Mouse (Mus musculus) limb, embryonic 13.5 days (tissue): ENCODE data around the gene Dock10. TPM values are rescaled to one million over a fixed set of nuclear protein-coding genes. Genes with fewer than 3 reads are reported as not detected.
"Not testable (repeated sequence)": the region's sequence is repeated elsewhere in the genome, so short reads cannot be mapped to it uniquely, and the experiment has no call there.

Experiments
- ATAC-seq: fragments of 200-750 bp; cut with Nextera tagmentation; 2 replicates; pipeline ENCODE4 v1.8.0; 2017; ENCODE audit warnings: low read depth, moderate number of reproducible peaks, moderate TSS enrichment; ENCODE audit not compliant: low FRiP score
- H3K27ac ChIP-seq: fragments of 300-500 bp; sonication (generic); 2 replicates; pipeline ENCODE4 v1.5.1; 2015; ENCODE audit warnings: inconsistent platforms, mild to moderate bottlenecking, moderate library complexity
- H3K27me3 ChIP-seq: fragments of 300-500 bp; sonication (generic); 2 replicates; pipeline ENCODE4 v1.6.1; 2015; ENCODE audit warnings: mild to moderate bottlenecking, inconsistent platforms
- H3K36me3 ChIP-seq: fragments of 300-500 bp; sonication (generic); 2 replicates; pipeline ENCODE4 v1.6.1; 2015; ENCODE audit warnings: inconsistent platforms, mild to moderate bottlenecking, moderate library complexity
- H3K4me1 ChIP-seq: fragments of 300-500 bp; sonication (generic); 2 replicates; pipeline ENCODE4 v1.6.1; 2015; ENCODE audit warnings: inconsistent platforms
- H3K4me2 ChIP-seq: fragments of 300-500 bp; sonication (generic); replicated peaks from 2 replicates; pipeline ENCODE4 v1.6.1; 2015; ENCODE audit warnings: inconsistent platforms, mild to moderate bottlenecking, moderate library complexity
- H3K4me3 ChIP-seq: fragments of 300-500 bp; sonication (generic); 2 replicates; pipeline ENCODE4 v1.5.1; 2015; ENCODE audit warnings: moderate library complexity, mild to moderate bottlenecking, inconsistent platforms
- H3K9ac ChIP-seq: fragments of 300-500 bp; sonication (generic); 2 replicates; pipeline ENCODE4 v1.6.1; 2015; ENCODE audit warnings: mild to moderate bottlenecking, inconsistent platforms
- H3K9me3 ChIP-seq: fragments of 300-500 bp; sonication (generic); 2 replicates; pipeline ENCODE4 v1.6.1; 2016; ENCODE audit warnings: inconsistent platforms
- WGBS: fragments of 180-500 bp; shearing (Covaris S2); methylation state at CpG from one replicate; pipeline ENCODE4 v1.1.7; 2015; 5-methylcytosine and 5-hydroxymethylcytosine counted together
- polyA plus RNA-seq: library from polyadenylated mRNA; unstranded; fragments of >200 nt; fragmentation: Nextera tagmentation; extraction: Ambion mirVana; gene quantifications from 2 replicates; pipeline ENCODE4 v1.2.1, GENCODE M21; 2015

Gene Dock10
- polyA plus RNA-seq, 1 experiment from 2014 or later, result 4.4 TPM

- 63% methylated on average over 7 of the region's 7 CpGs for WGBS
- no peak overlapping the region for H3K4me2 ChIP-seq
- no peaks in the 10 kb centered on the region for H3K36me3 ChIP-seq
- H3K27ac ChIP-seq, result no peak overlapping the region
- H3K4me1 ChIP-seq, result peaks cover 12% of the 10 kb centered on the region
- no peaks in the 10 kb centered on the region for H3K9me3 ChIP-seq
- peaks cover 30% of the 10 kb centered on the region for H3K27me3 ChIP-seq
- no peak overlapping the region for H3K4me3 ChIP-seq
- no peak for ATAC-seq
- no peak overlapping the region for H3K9ac ChIP-seq
These were observed 2.8 kb downstream of the Dock10 start for GRCm38 (mm10) chr1:80755296-80756059.

- H3K36me3 ChIP-seq, H3K4me2 ChIP-seq, H3K9ac ChIP-seq, H3K4me3 ChIP-seq, H3K27ac ChIP-seq, H3K27me3 ChIP-seq, ATAC-seq, H3K4me1 ChIP-seq, H3K9me3 ChIP-seq: not testable (repeated sequence)
- WGBS, result 95% methylated on average over 2 of the region's 2 CpGs
These were observed 9.2 kb downstream of the Dock10 start for GRCm38 (mm10) chr1:80749122-80749521.

- Histone ChIP-seq H3K9me3 (no peaks in the 10 kb centered on the region), H3K9ac (no peak overlapping the region), H3K27ac (no peak overlapping the region), H3K4me3 (no peak overlapping the region), H3K27me3 (no peaks in the 10 kb centered on the region), H3K4me1 (no peaks in the 10 kb centered on the region), H3K36me3 (no peaks in the 10 kb centered on the region), H3K4me2 (no peak overlapping the region)
- WGBS, result 72% methylated on average over 2 of the region's 2 CpGs
- ATAC-seq, result no peak
These were observed 11.4 kb downstream of the Dock10 start for GRCm38 (mm10) chr1:80746691-80747463.

- H3K4me1 ChIP-seq, result no peaks in the 10 kb centered on the region
- no peak overlapping the region for H3K27ac ChIP-seq
- WGBS, result 75% methylated on average over 6 of the region's 6 CpGs
- no peaks in the 10 kb centered on the region for H3K36me3 ChIP-seq
- H3K4me3 ChIP-seq, result no peak overlapping the region
- no peak overlapping the region for H3K4me2 ChIP-seq
- H3K9me3 ChIP-seq, result no peaks in the 10 kb centered on the region
- no peaks in the 10 kb centered on the region for H3K27me3 ChIP-seq
- ATAC-seq, result no peak
- no peak overlapping the region for H3K9ac ChIP-seq
These were observed 12.1 kb downstream of the Dock10 start for GRCm38 (mm10) chr1:80746195-80746594.

GRCm38 (mm10) chr1:80739472-80739871, 18.9 kb downstream of the Dock10 start:
- Histone ChIP-seq H3K4me2 (no peak overlapping the region), H3K4me3 (no peak overlapping the region), H3K27ac (no peak overlapping the region), H3K4me1 (no peaks in the 10 kb centered on the region), H3K27me3 (no peaks in the 10 kb centered on the region), H3K9me3 (no peaks in the 10 kb centered on the region), H3K9ac (no peak overlapping the region), H3K36me3 (no peaks in the 10 kb centered on the region)
- WGBS, result 47% methylated on average over 1 of the region's 1 CpGs
- ATAC-seq, result no peak

GRCm38 (mm10) chr1:80737812-80738391, 20.4 kb downstream of the Dock10 start:
- Histone ChIP-seq H3K27ac (no peak overlapping the region), H3K4me3 (no peak overlapping the region), H3K27me3 (no peaks in the 10 kb centered on the region), H3K9me3 (no peaks in the 10 kb centered on the region), H3K4me1 (no peaks in the 10 kb centered on the region), H3K4me2 (no peak overlapping the region), H3K36me3 (no peaks in the 10 kb centered on the region), H3K9ac (no peak overlapping the region)
- 62% methylated on average over 5 of the region's 5 CpGs for WGBS
- no peak for ATAC-seq

GRCm38 (mm10) chr1:80730582-80730981, 27.7 kb downstream of the Dock10 start:
- ATAC-seq, result no peak
- no peaks in the 10 kb centered on the region for H3K36me3 ChIP-seq
- H3K4me1 ChIP-seq, result 0 out of 2 replicates have a peak, but pooled peaks cover 7% of the 10 kb centered on the region
- no peak overlapping the region for H3K4me2 ChIP-seq
- no peak overlapping the region for H3K9ac ChIP-seq
- no peak overlapping the region for H3K4me3 ChIP-seq
- no peak overlapping the region for H3K27ac ChIP-seq
- no peaks in the 10 kb centered on the region for H3K9me3 ChIP-seq
- no peaks in the 10 kb centered on the region for H3K27me3 ChIP-seq
- 74% methylated on average over 5 of the region's 5 CpGs for WGBS

GRCm38 (mm10) chr1:80730174-80730573, 28.2 kb downstream of the Dock10 start:
- no peak overlapping the region for H3K27ac ChIP-seq
- 78% methylated on average over 4 of the region's 4 CpGs for WGBS
- H3K4me3 ChIP-seq, result no peak overlapping the region
- 0 out of 2 replicates have a peak, but pooled peaks cover 7% of the 10 kb centered on the region for H3K4me1 ChIP-seq
- no peak overlapping the region for H3K9ac ChIP-seq
- H3K9me3 ChIP-seq, result no peaks in the 10 kb centered on the region
- no peaks in the 10 kb centered on the region for H3K27me3 ChIP-seq
- H3K4me2 ChIP-seq, result no peak overlapping the region
- H3K36me3 ChIP-seq, result no peaks in the 10 kb centered on the region
- no peak for ATAC-seq

- no peak overlapping the region for H3K9ac ChIP-seq
- no peaks in the 10 kb centered on the region for H3K9me3 ChIP-seq
- ATAC-seq, result no peak
- H3K4me3 ChIP-seq, result no peak overlapping the region
- H3K36me3 ChIP-seq, result no peaks in the 10 kb centered on the region
- H3K4me1 ChIP-seq, result 0 out of 2 replicates have a peak, but pooled peaks cover 7% of the 10 kb centered on the region
- H3K27me3 ChIP-seq, result no peaks in the 10 kb centered on the region
- no peak overlapping the region for H3K27ac ChIP-seq
- no peak overlapping the region for H3K4me2 ChIP-seq
- 56% methylated on average over 1 of the region's 1 CpGs for WGBS
These were observed 30.1 kb downstream of the Dock10 start for GRCm38 (mm10) chr1:80728183-80728582.

- Histone ChIP-seq H3K27ac (no peak overlapping the region), H3K4me2 (no peak overlapping the region), H3K4me1 (0 out of 2 replicates have a peak, but pooled peaks cover 7% of the 10 kb centered on the region), H3K27me3 (no peaks in the 10 kb centered on the region), H3K4me3 (no peak overlapping the region), H3K9ac (no peak overlapping the region), H3K36me3 (no peaks in the 10 kb centered on the region), H3K9me3 (no peaks in the 10 kb centered on the region)
- WGBS, result 83% methylated on average over 4 of the region's 4 CpGs
- no peak for ATAC-seq
These were observed 30.9 kb downstream of the Dock10 start for GRCm38 (mm10) chr1:80727403-80727802.

GRCm38 (mm10) chr1:80722647-80723046, 35.7 kb downstream of the Dock10 start:
- H3K4me1 ChIP-seq, result no peaks in the 10 kb centered on the region
- H3K9ac ChIP-seq, result no peak overlapping the region
- H3K36me3 ChIP-seq, result no peaks in the 10 kb centered on the region
- 39% methylated on average over 4 of the region's 4 CpGs for WGBS
- H3K27ac ChIP-seq, result no peak overlapping the region
- no peak overlapping the region for H3K4me2 ChIP-seq
- no peaks in the 10 kb centered on the region for H3K9me3 ChIP-seq
- no peak overlapping the region for H3K4me3 ChIP-seq
- ATAC-seq, result no peak
- no peaks in the 10 kb centered on the region for H3K27me3 ChIP-seq

- Histone ChIP-seq H3K4me2 (no peak overlapping the region), H3K27me3 (no peaks in the 10 kb centered on the region), H3K9me3 (no peaks in the 10 kb centered on the region), H3K36me3 (no peaks in the 10 kb centered on the region), H3K4me1 (no peaks in the 10 kb centered on the region), H3K27ac (no peak overlapping the region), H3K4me3 (no peak overlapping the region), H3K9ac (no peak overlapping the region)
- 84% methylated on average over 1 of the region's 1 CpGs for WGBS
- ATAC-seq, result no peak
These were observed 36.3 kb downstream of the Dock10 start for GRCm38 (mm10) chr1:80722001-80722400.
